ENCODE assay signal across 25 mouse cellular contexts in the genomic region with DNA sequence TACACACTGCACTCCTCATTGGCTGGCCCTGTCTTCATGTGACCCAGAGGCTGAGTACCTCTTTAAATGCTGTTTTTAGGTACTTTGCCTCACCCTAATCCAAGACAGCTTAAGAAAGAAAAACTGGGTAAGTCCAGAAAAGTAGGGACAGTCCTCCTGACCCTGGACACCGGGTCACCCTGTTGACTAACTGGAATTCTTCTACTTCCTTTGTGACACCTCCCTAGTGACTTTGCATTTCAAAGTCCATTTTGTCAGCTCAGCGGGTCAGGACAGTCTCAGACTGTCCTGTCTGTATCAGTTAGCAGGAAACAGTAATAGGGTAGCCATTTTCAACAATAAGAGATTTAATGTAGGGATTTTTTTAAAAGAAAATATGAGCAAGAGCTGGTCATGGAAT.
DNase-seq lines count a peak whose midpoint lies in the region; ATAC-seq lines count a peak whose summit lies in the region.
"Had no signal": no experiment of that assay in that cellular context is flagged by ENCODE, and none has a peak within 500 bp of the region (broad histone marks: within the 10 kb centered on the region; RNA-seq: fewer than 3 reads in every experiment).

No protein-coding gene starts in this region.

- no peak overlapping the region for H3K4me3 ChIP-seq in intestine, embryonic 16.5 days (ENCODE audit: low read length)
- H3K4me3 ChIP-seq in intestine, embryonic 15.5 days (replicated peaks) = no peak overlapping the region
- no peak overlapping the region for H3K4me3 ChIP-seq in liver, embryonic 16.5 days (ENCODE audit: low read depth, low read length)
- H3K4me3 ChIP-seq in forebrain, embryonic 11.5 days (ENCODE audit: low read depth, low read length) = no peak overlapping the region
- H3K4me3 ChIP-seq: embryonic facial prominence, embryonic 15.5 days; erythroblast, embryonic 14.5 days; forebrain, embryonic 10.5 days; forebrain, embryonic 15.5 days; heart, embryonic 10.5 days; hindbrain, embryonic 12.5 days had no signal

- no peak overlapping the region for H3K27ac ChIP-seq in intestine, embryonic 16.5 days (ENCODE audit: low read length)
- no peak overlapping the region for H3K27ac ChIP-seq in intestine, embryonic 15.5 days
- H3K27ac ChIP-seq in liver, embryonic 16.5 days (ENCODE audit: low read length) = no peak overlapping the region
- no peak overlapping the region for H3K27ac ChIP-seq in forebrain, embryonic 11.5 days (ENCODE audit: low read depth, low read length)
- H3K27ac ChIP-seq: embryonic facial prominence, embryonic 15.5 days; forebrain, embryonic 10.5 days; forebrain, embryonic 15.5 days; heart, embryonic 10.5 days; hindbrain, embryonic 12.5 days had no signal

- H3K27me3 ChIP-seq in intestine, embryonic 16.5 days (replicated peaks; ENCODE audit: control insufficient read depth, insufficient read depth, low read length) = no peaks in the 10 kb centered on the region
- H3K27me3 ChIP-seq in intestine, embryonic 15.5 days (replicated peaks) = no peaks in the 10 kb centered on the region
- no peaks in the 10 kb centered on the region for H3K27me3 ChIP-seq in liver, embryonic 16.5 days (ENCODE audit: control insufficient read depth, insufficient read depth, low read depth, low read length)
- H3K27me3 ChIP-seq in forebrain, embryonic 11.5 days (ENCODE audit: control insufficient read depth, insufficient read depth, low read length) = no peaks in the 10 kb centered on the region
- H3K27me3 ChIP-seq: embryonic facial prominence, embryonic 15.5 days; forebrain, embryonic 15.5 days; hindbrain, embryonic 12.5 days had no signal

- H3K9me3 ChIP-seq in intestine, embryonic 16.5 days (ENCODE audit: control insufficient read depth, low read length) = no peaks in the 10 kb centered on the region
- no peaks in the 10 kb centered on the region for H3K9me3 ChIP-seq in intestine, embryonic 15.5 days
- no peaks in the 10 kb centered on the region for H3K9me3 ChIP-seq in liver, embryonic 16.5 days (replicated peaks; ENCODE audit: control insufficient read depth, low read length)
- H3K9me3 ChIP-seq in forebrain, embryonic 11.5 days (ENCODE audit: control insufficient read depth, low read length) = no peaks in the 10 kb centered on the region
- H3K9me3 ChIP-seq: embryonic facial prominence, embryonic 15.5 days; forebrain, embryonic 15.5 days; G1E; heart, embryonic 10.5 days; hindbrain, embryonic 12.5 days had no signal

- 59% methylated on average over 2 of the region's 2 CpGs for WGBS in intestine, embryonic 16.5 days
- WGBS in intestine, embryonic 15.5 days = 50% methylated on average over 2 of the region's 2 CpGs
- whole genome bisulfite sequencing in liver, embryonic 16.5 days (ENCODE audit: insufficient replicate concordance) = 47% methylated on average over 2 of the region's 2 CpGs
- 75% methylated on average over 2 of the region's 2 CpGs for WGBS in forebrain, embryonic 11.5 days

- no peaks in the 10 kb centered on the region for H3K4me1 ChIP-seq in intestine, embryonic 16.5 days (ENCODE audit: control insufficient read depth, insufficient read depth, low read length)
- no peaks in the 10 kb centered on the region for H3K4me1 ChIP-seq in intestine, embryonic 15.5 days (replicated peaks)
- no peaks in the 10 kb centered on the region for H3K4me1 ChIP-seq in liver, embryonic 16.5 days (ENCODE audit: control insufficient read depth, low read depth, low read length)
- H3K4me1 ChIP-seq in forebrain, embryonic 11.5 days (replicated peaks; ENCODE audit: control insufficient read depth, insufficient read depth, low read length) = no peaks in the 10 kb centered on the region
- H3K4me1 ChIP-seq: embryonic facial prominence, embryonic 15.5 days; forebrain, embryonic 10.5 days; forebrain, embryonic 15.5 days; heart, embryonic 10.5 days; hindbrain, embryonic 12.5 days had no signal

- H3K36me3 ChIP-seq in intestine, embryonic 16.5 days (ENCODE audit: control insufficient read depth, insufficient read depth, low read length) = no peaks in the 10 kb centered on the region
- no peaks in the 10 kb centered on the region for H3K36me3 ChIP-seq in intestine, embryonic 15.5 days
- no peaks in the 10 kb centered on the region for H3K36me3 ChIP-seq in liver, embryonic 16.5 days (ENCODE audit: control insufficient read depth, insufficient read depth)
- H3K36me3 ChIP-seq in forebrain, embryonic 11.5 days (ENCODE audit: control insufficient read depth, insufficient read depth, low read length) = no peaks in the 10 kb centered on the region
- H3K36me3 ChIP-seq: embryonic facial prominence, embryonic 15.5 days; forebrain, embryonic 10.5 days; forebrain, embryonic 15.5 days; G1E; heart, embryonic 10.5 days; hindbrain, embryonic 12.5 days had no signal

- no peak overlapping the region for H3K9ac ChIP-seq in intestine, embryonic 16.5 days (ENCODE audit: low read depth, low read length)
- H3K9ac ChIP-seq in intestine, embryonic 15.5 days = no peak overlapping the region
- H3K9ac ChIP-seq in liver, embryonic 16.5 days (ENCODE audit: low read depth, low read length) = no peak overlapping the region
- no peak overlapping the region for H3K9ac ChIP-seq in forebrain, embryonic 11.5 days (ENCODE audit: low read length)
- H3K9ac ChIP-seq: embryonic facial prominence, embryonic 15.5 days; forebrain, embryonic 15.5 days; hindbrain, embryonic 12.5 days had no signal

- H3K4me2 ChIP-seq in intestine, embryonic 16.5 days (ENCODE audit: low read depth, low read length) = no peak overlapping the region
- no peak overlapping the region for H3K4me2 ChIP-seq in intestine, embryonic 15.5 days (replicated peaks)
- H3K4me2 ChIP-seq in liver, embryonic 16.5 days (ENCODE audit: low read depth, low read length) = no peak overlapping the region
- no peak overlapping the region for H3K4me2 ChIP-seq in forebrain, embryonic 11.5 days (ENCODE audit: low read depth, low read length, severe bottlenecking)
- H3K4me2 ChIP-seq: embryonic facial prominence, embryonic 15.5 days; forebrain, embryonic 15.5 days; hindbrain, embryonic 12.5 days had no signal

- ATAC-seq in intestine, embryonic 16.5 days = peak; percentile 48; the same call in 1 of the 2 replicates
- ATAC-seq in intestine, embryonic 15.5 days = no peak
- ATAC-seq in liver, embryonic 16.5 days (ENCODE audit: low read depth) = peak; percentile 62; the same call in 1 of the 2 replicates
- ATAC-seq in frontal cortex, adult (ENCODE audit: low TSS enrichment) = no peak
- ATAC-seq in forebrain, embryonic 11.5 days (replicated peaks; ENCODE audit: low FRiP score) = no peak
- ATAC-seq: CD4-positive, CD25-positive, alpha-beta regulatory T cell, adult 4 months; forebrain, embryonic 15.5 days had no signal

- DNase-seq in kidney, postnatal 36 days = peak; percentile 17 to 18
- DNase-seq in kidney, postnatal 4 days = no peak
- DNase-seq in forebrain, embryonic 11.5 days (ENCODE audit: low spot score) = no peak
- DNase-seq: adrenal gland, adult 8-10 months; adrenal gland, postnatal 36 days; B cell, adult 2 months; cerebellum, adult 2 months; cerebellum, postnatal 14 days; embryo, embryonic 11 days; gastrocnemius, postnatal 10 days; heart, adult 18-20 months; heart, postnatal 10 days; heart, postnatal 4 days had no signal

Comparison
In these comparisons a context has a peak if more than half of its experiments do, and no peak if none do; other contexts are left out.
1. ATAC-seq: peak in intestine, embryonic 16.5 days (single experiment) and liver, embryonic 16.5 days (single experiment); none in intestine, embryonic 15.5 days (single experiment), frontal cortex, adult (single experiment) and forebrain, embryonic 11.5 days (single experiment).
2. DNase-seq: peak in kidney, postnatal 36 days (2 of 2); none in kidney, postnatal 4 days (0 of 2) and forebrain, embryonic 11.5 days (single experiment).